In the genomic region with DNA sequence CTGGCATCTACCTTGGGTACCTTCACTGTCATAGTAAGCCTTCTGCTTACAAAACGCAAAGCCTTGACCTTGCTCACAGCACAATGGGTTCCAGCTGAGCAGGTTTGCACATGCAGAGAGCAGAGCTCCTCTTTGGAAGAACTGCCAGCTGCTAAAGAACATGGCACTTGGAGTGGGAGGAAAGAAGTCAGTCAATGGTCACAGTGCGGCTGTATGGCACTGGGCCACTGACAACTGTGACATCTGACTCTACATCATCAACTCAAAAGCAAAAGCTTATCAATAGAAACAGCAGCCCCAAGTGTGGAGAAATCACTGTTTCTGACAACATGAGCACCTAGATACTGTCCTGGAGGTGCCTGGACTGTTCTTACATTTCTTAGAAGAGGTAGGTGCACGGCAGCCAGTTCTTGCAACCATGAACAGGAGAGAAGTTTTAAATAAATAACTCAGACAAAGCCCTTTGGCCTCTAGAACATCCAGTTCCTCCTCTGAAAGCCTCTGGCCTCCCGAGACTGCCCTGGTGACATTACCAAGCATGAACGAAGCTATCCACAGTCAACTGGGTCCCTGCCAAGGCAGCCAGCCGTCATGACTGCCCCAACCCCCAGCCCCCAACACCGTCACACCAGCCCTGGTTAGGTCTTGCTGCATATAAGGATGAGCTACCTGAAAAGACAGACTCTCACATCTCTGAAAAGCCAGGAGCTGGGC, we compare ENCODE assay signal across 9 mouse cellular contexts. TPM values are rescaled to one million over a fixed set of nuclear protein-coding genes. Genes with fewer than 3 reads are reported as not detected.
DNase-seq lines count a peak whose midpoint lies in the region.
"Had no signal": no experiment of that assay in that cellular context is flagged by ENCODE, and none has a peak within 500 bp of the region (broad histone marks: within the 10 kb centered on the region; RNA-seq: fewer than 3 reads in every experiment).

No protein-coding gene starts in this region.

- peak; percentile 64 for DNase-seq in gastrocnemius, adult 18-20 months (ENCODE audit: low spot score)
- no peak for DNase-seq in gastrocnemius, postnatal 10 days
- DNase-seq in urinary bladder, postnatal 14 days (ENCODE audit: low spot score) = peak; percentile 23
- DNase-seq in urinary bladder, adult 18-20 months (ENCODE audit: low spot score in 2 of 2) = no peak
- peak; percentile 93 for DNase-seq in kidney, adult 9 months
- DNase-seq in left cerebral cortex, postnatal 36 days (ENCODE audit: low spot score in 2 of 2) = no peak
- no peak for DNase-seq in layer of hippocampus, adult 18-20 months (ENCODE audit: low spot score in 2 of 2)
- no peak for DNase-seq in neural tube, embryonic 10.5 days (ENCODE audit: extremely low spot score, low spot score)

- intact Hi-C loops in left cerebral cortex, postnatal 36 days (cut with DNase I) = no loop called here

RNA-seq across cellular contexts. Expression of a gene that starts 19.5 kb away (rescaled TPM):
- total RNA-seq in gastrocnemius, adult 18-20 months (2021) = 100 to 1,000 TPM; 212 to 245 TPM
- total RNA-seq in gastrocnemius, postnatal 10 days (2021) = 10 to 100 TPM; 29.6 to 48.0 TPM
- 10 to 100 TPM; 19.6 to 23.0 TPM for total RNA-seq in left cerebral cortex, postnatal 36 days (2021)
- total RNA-seq in layer of hippocampus, adult 18-20 months (2021) = 10 to 100 TPM; 27.3 TPM

RNA-seq across cellular contexts. Expression of a gene that starts 22.9 kb away (rescaled TPM):
- total RNA-seq in gastrocnemius, adult 18-20 months (2021) = 1 to 10 TPM; 2.6 TPM
- 1 to 10 TPM; 1.3 to 1.9 TPM for total RNA-seq in gastrocnemius, postnatal 10 days (2021)
- 100 to 1,000 TPM; 154 to 164 TPM for total RNA-seq in left cerebral cortex, postnatal 36 days (2021)
- total RNA-seq in layer of hippocampus, adult 18-20 months (2021) = 100 to 1,000 TPM; 161 to 186 TPM
- total RNA-seq: monocyte, adult 5-6 weeks had no signal

Comparison
In these comparisons a context has a peak if more than half of its experiments do, and no peak if none do; other contexts are left out.
1. DNase-seq: peak in gastrocnemius, adult 18-20 months (single experiment), urinary bladder, postnatal 14 days (single experiment) and kidney, adult 9 months (single experiment); none in gastrocnemius, postnatal 10 days (single experiment), urinary bladder, adult 18-20 months (0 of 2), left cerebral cortex, postnatal 36 days (0 of 2), layer of hippocampus, adult 18-20 months (0 of 2) and neural tube, embryonic 10.5 days (single experiment).
2. RNA of a gene that starts 19.5 kb away (total RNA-seq): 212 to 245 TPM in gastrocnemius, adult 18-20 months; 29.6 to 48.0 TPM in gastrocnemius, postnatal 10 days, 27.3 TPM in layer of hippocampus, adult 18-20 months and 19.6 to 23.0 TPM in left cerebral cortex, postnatal 36 days; every median in the first group is over 4 times any median in the second.
3. RNA of a gene that starts 22.9 kb away (total RNA-seq): 161 to 186 TPM in layer of hippocampus, adult 18-20 months and 154 to 164 TPM in left cerebral cortex, postnatal 36 days; 2.6 TPM in gastrocnemius, adult 18-20 months and 1.3 to 1.9 TPM in gastrocnemius, postnatal 10 days; every median in the first group is over 10 times any median in the second.